Mouse (Mus musculus): ENCODE data around the gene Mcoln2. TPM values are rescaled to one million over a fixed set of nuclear protein-coding genes. Genes with fewer than 3 reads are reported as not detected.

Mcoln2 gene
- total and polyA plus RNA-seq, 3 experiments: 0.10 to 0.42 TPM; not detected in 1

DNA sequence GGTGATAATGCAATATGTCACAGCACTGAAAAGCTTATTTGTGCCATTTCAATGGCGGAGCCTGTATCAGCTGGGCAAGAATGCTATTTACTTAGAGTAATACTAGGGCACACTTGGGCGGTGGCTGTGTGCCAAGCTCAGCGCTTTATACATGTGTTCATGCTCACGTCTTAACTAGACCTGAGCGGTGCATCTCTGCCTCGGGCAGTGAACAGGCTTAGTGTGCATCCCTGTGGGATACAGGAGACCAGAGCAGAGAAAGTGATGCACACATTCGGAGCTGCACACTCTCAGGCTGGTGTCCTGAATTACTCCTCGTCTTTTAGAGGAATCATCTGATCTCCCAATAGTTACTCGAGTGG, 26.2 kb upstream of the Mcoln2 start:
- Histone ChIP-seq H3K9ac (ENCODE audit: control insufficient read depth, low read depth, low read length, poor library complexity, severe bottlenecking) (no peak overlapping the region), H3K9me3 (replicated peaks; ENCODE audit: insufficient read depth, low read length) (no peaks in the 10 kb centered on the region), H3K27me3 (ENCODE audit: control insufficient read depth in 1 of 2, insufficient read depth in 2 of 2, low read length in 2 of 2) (no peaks in the 10 kb centered on the region), H3K4me1 (ENCODE audit: control insufficient read depth in 1 of 2, insufficient read depth in 2 of 2, low read length in 2 of 2) (peaks cover 0 to 11% of the 10 kb centered on the region in 2 experiments; a peak in 3 of 4 replicates), H3K36me3 (ENCODE audit: control insufficient read depth in 1 of 2, insufficient read depth in 2 of 2, low read length in 2 of 2) (peaks cover 0 to 9% of the 10 kb centered on the region in 2 experiments; a peak in 2 of 4 replicates), H3K27ac (ENCODE audit: control insufficient read depth, low read depth, low read length) (no peak overlapping the region), H3K4me3 (ENCODE audit: control insufficient read depth in 1 of 2, insufficient read depth in 1 of 2, low read depth in 2 of 2, low read length in 2 of 2) (no peak overlapping the region), H3K79me2 (ENCODE audit: control insufficient read depth, insufficient read depth, low read length, poor library complexity) (no peaks in the 10 kb centered on the region)
- TF ChIP-seq BHLHE40 (IDR thresholded peaks at IDR 0.05; ENCODE audit: borderline replicate concordance, low read depth, low read length) (no peak), ZNF384 (IDR thresholded peaks at IDR 0.05; ENCODE audit: low read depth, low read length) (no peak), CHD2 (IDR thresholded peaks at IDR 0.05; ENCODE audit: low read length) (no peak), MYC (IDR thresholded peaks at IDR 0.05; ENCODE audit: low read depth, low read length) (no peak), JUND (IDR thresholded peaks at IDR 0.05; ENCODE audit: low read depth, low read length) (no peak), NELFE (IDR thresholded peaks at IDR 0.05; ENCODE audit: low read depth, low read length) (no peak), USF2 (IDR thresholded peaks at IDR 0.05; ENCODE audit: borderline replicate concordance in 1 of 2, insufficient read depth in 1 of 2, low read depth in 1 of 2, low read length in 2 of 2) (no peak), TAL1 (IDR thresholded peaks at IDR 0.05; ENCODE audit: low read length) (no peak), RCOR1 (IDR thresholded peaks at IDR 0.05; ENCODE audit: low read depth, low read length) (no peak), ZKSCAN1 (IDR thresholded peaks at IDR 0.05; ENCODE audit: low read depth, low read length) (no peak), CHD1 (IDR thresholded peaks at IDR 0.05; ENCODE audit: low read depth, low read length) (no peak), RAD21 (IDR thresholded peaks at IDR 0.05; ENCODE audit: low read depth, low read length) (no peak), TCF12 (IDR thresholded peaks at IDR 0.05; ENCODE audit: low read depth, low read length) (no peak), GATA1 (IDR thresholded peaks at IDR 0.05; ENCODE audit: low read depth, low read length) (no peak)
- DNase-seq (ENCODE audit: low read depth, low spot score): no peak

DNA sequence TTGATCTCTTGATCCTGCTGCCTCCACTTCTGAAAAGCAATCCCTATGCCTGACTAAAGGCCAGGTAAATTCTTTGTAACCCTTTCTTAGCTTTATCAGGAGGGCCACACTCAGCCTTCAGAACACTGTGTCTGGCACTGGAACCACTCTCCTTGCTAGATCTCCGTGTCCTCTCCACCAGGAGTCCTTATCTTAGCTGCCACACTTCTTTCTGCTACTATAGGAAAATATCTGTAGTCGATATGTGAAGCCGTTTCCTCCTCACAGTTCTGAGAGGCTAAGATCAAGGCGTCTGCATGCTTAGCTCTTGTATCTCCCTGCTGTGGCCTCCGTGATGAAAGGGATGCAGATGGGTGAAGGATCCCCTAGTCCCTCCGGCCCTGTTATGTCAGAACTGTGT, 22.4 kb upstream of the Mcoln2 start:
- no peaks in the 10 kb centered on the region for H3K27me3 ChIP-seq (ENCODE audit: control insufficient read depth in 1 of 2, insufficient read depth in 2 of 2, low read length in 2 of 2)
- peaks cover 0 to 16% of the 10 kb centered on the region in 2 experiments; a peak in 3 of 4 replicates for H3K4me1 ChIP-seq (ENCODE audit: control insufficient read depth in 1 of 2, insufficient read depth in 2 of 2, low read length in 2 of 2)
- no peaks in the 10 kb centered on the region for H3K79me2 ChIP-seq (ENCODE audit: control insufficient read depth, insufficient read depth, low read length, poor library complexity)
- DNase-seq (ENCODE audit: low read depth, low spot score): peak; percentile 86
- H3K9ac ChIP-seq (ENCODE audit: control insufficient read depth, low read depth, low read length, poor library complexity, severe bottlenecking): no peak overlapping the region
- peak overlapping the region; percentile 21; the same call in 1 of the 2 replicates for H3K27ac ChIP-seq (ENCODE audit: control insufficient read depth, low read depth, low read length)
- peaks cover 0 to 9% of the 10 kb centered on the region in 2 experiments; a peak in 2 of 4 replicates for H3K36me3 ChIP-seq (ENCODE audit: control insufficient read depth in 1 of 2, insufficient read depth in 2 of 2, low read length in 2 of 2)
- H3K9me3 ChIP-seq (replicated peaks; ENCODE audit: insufficient read depth, low read length): no peaks in the 10 kb centered on the region
- no peak overlapping the region for H3K4me3 ChIP-seq (ENCODE audit: control insufficient read depth in 1 of 2, insufficient read depth in 1 of 2, low read depth in 2 of 2, low read length in 2 of 2)
- TF ChIP-seq E2F4 (IDR thresholded peaks at IDR 0.05; ENCODE audit: borderline replicate concordance, low read depth, low read length) (no peak), JUND (IDR thresholded peaks at IDR 0.05; ENCODE audit: low read depth, low read length) (no peak), NELFE (IDR thresholded peaks at IDR 0.05; ENCODE audit: low read depth, low read length) (no peak), POLR2A (IDR thresholded peaks at IDR 0.05; ENCODE audit: control insufficient read depth in 1 of 2, insufficient read depth in 1 of 2, low read depth in 1 of 2, low read length in 2 of 2, poor library complexity in 1 of 2) (no peak), TAL1 (IDR thresholded peaks at IDR 0.05; ENCODE audit: low read length) (peak; percentile 80), ETS1 (IDR thresholded peaks at IDR 0.05; ENCODE audit: low read depth, low read length) (peak; percentile 74), NRF1 (IDR thresholded peaks at IDR 0.05; ENCODE audit: insufficient read depth, low read depth, low read length, poor library complexity, severe bottlenecking) (no peak), CTCF (IDR thresholded peaks at IDR 0.05 in 2 of 3, conservative IDR thresholded peaks at IDR 0.05 in 1 of 3; ENCODE audit: control insufficient read depth in 1 of 3, insufficient read depth in 1 of 3, low read depth in 2 of 3, low read length in 3 of 3, poor library complexity in 1 of 3, severe bottlenecking in 1 of 3) (no peak), GABPA (IDR thresholded peaks at IDR 0.05; ENCODE audit: low read depth, low read length) (no peak), MEF2A (IDR thresholded peaks at IDR 0.05; ENCODE audit: extremely low read depth, insufficient replicate concordance, low read depth, low read length, poor library complexity, severe bottlenecking) (no peak), TBP (IDR thresholded peaks at IDR 0.05; ENCODE audit: low read depth, low read length) (peak; percentile 66), MAFK (IDR thresholded peaks at IDR 0.05; ENCODE audit: borderline replicate concordance, low read depth, low read length) (peak; percentile 30; the same call in 1 of the 2 replicates), RAD21 (IDR thresholded peaks at IDR 0.05; ENCODE audit: low read depth, low read length) (no peak), CHD2 (IDR thresholded peaks at IDR 0.05; ENCODE audit: low read length) (no peak), MYB (IDR thresholded peaks at IDR 0.05; ENCODE audit: low read depth, low read length) (no peak), SIN3A (IDR thresholded peaks at IDR 0.05; ENCODE audit: low read length) (peak; percentile 54; the same call in 1 of the 2 replicates), GATA1 (IDR thresholded peaks at IDR 0.05; ENCODE audit: low read depth, low read length) (peak; percentile 96), UBTF (IDR thresholded peaks at IDR 0.05; ENCODE audit: borderline replicate concordance, insufficient read depth, low read depth, low read length) (no peak), USF1 (IDR thresholded peaks at IDR 0.05; ENCODE audit: low read depth, low read length) (no peak), ZC3H11A (IDR thresholded peaks at IDR 0.05; ENCODE audit: low read depth, low read length) (no peak), HCFC1 (IDR thresholded peaks at IDR 0.05; ENCODE audit: low read depth, low read length) (no peak), KAT2A (conservative IDR thresholded peaks at IDR 0.05; ENCODE audit: low read depth, low read length) (no peak), MXI1 (IDR thresholded peaks at IDR 0.05; ENCODE audit: low read depth, low read length) (no peak)
